Mouse (Mus musculus): ENCODE measurements around the gene Pgm2. TPM values are rescaled to one million over a fixed set of nuclear protein-coding genes. Genes with fewer than 3 reads are reported as not detected.
A peak's percentile ranks its signal among the peaks of the same experiment; 100 is the strongest.

Gene Pgm2
- polyA plus RNA-seq, 1 experiment, result 40.9 TPM

- Histone ChIP-seq H3K4me1 (ENCODE audit: control insufficient read depth, insufficient read depth, low read length) (peaks cover 2% of the 10 kb centered on the region), H3K9me3 (replicated peaks; ENCODE audit: control insufficient read depth, insufficient read depth, low read length, poor library complexity, severe bottlenecking) (no peaks in the 10 kb centered on the region), H3K9ac (ENCODE audit: low read depth, poor library complexity, severe bottlenecking) (no peak overlapping the region), H3K27me3 (ENCODE audit: control insufficient read depth, insufficient read depth, low read length, poor library complexity, severe bottlenecking) (no peaks in the 10 kb centered on the region), H3K27ac (ENCODE audit: insufficient read depth, low read length) (no peak overlapping the region), H3K36me3 (ENCODE audit: control insufficient read depth, insufficient read depth, low read length, poor library complexity, severe bottlenecking) (no peaks in the 10 kb centered on the region), H3K4me3 (ENCODE audit: low read depth, low read length) (no peak overlapping the region)
- no peak for TF ChIP-seq EP300 (IDR thresholded peaks at IDR 0.05; ENCODE audit: insufficient read depth, low read depth, low read length)
- TF ChIP-seq POLR2A (IDR thresholded peaks at IDR 0.05; ENCODE audit: insufficient read depth, low read length), result no peak
- TF ChIP-seq CTCF (IDR thresholded peaks at IDR 0.05; ENCODE audit: low read depth, low read length), result no peak
These were observed 41.2 kb downstream of the Pgm2 start for GRCm38 (mm10) chr5:64133901-64134300.

- no peaks in the 10 kb centered on the region for H3K9me3 ChIP-seq (replicated peaks; ENCODE audit: control insufficient read depth, insufficient read depth, low read length, poor library complexity, severe bottlenecking)
- no peaks in the 10 kb centered on the region for H3K27me3 ChIP-seq (ENCODE audit: control insufficient read depth, insufficient read depth, low read length, poor library complexity, severe bottlenecking)
- TF ChIP-seq CTCF (IDR thresholded peaks at IDR 0.05; ENCODE audit: low read depth, low read length) (peak; percentile 70), POLR2A (IDR thresholded peaks at IDR 0.05; ENCODE audit: insufficient read depth, low read length) (no peak), EP300 (IDR thresholded peaks at IDR 0.05; ENCODE audit: insufficient read depth, low read depth, low read length) (no peak)
These were observed 43.6 kb downstream of the Pgm2 start for GRCm38 (mm10) chr5:64136325-64136724.

GRCm38 (mm10) chr5:64140202-64140601 is 47.5 kb downstream of the Pgm2 start:
- H3K27me3 ChIP-seq (ENCODE audit: control insufficient read depth, insufficient read depth, low read length, poor library complexity, severe bottlenecking), result no peaks in the 10 kb centered on the region
- no peak overlapping the region for H3K4me3 ChIP-seq (ENCODE audit: low read depth, low read length)
- H3K27ac ChIP-seq (ENCODE audit: insufficient read depth, low read length), result no peak overlapping the region
- H3K9ac ChIP-seq (ENCODE audit: low read depth, poor library complexity, severe bottlenecking), result no peak overlapping the region
- TF ChIP-seq EP300 (IDR thresholded peaks at IDR 0.05; ENCODE audit: insufficient read depth, low read depth, low read length) (no peak), POLR2A (IDR thresholded peaks at IDR 0.05; ENCODE audit: insufficient read depth, low read length) (no peak), CTCF (IDR thresholded peaks at IDR 0.05; ENCODE audit: low read depth, low read length) (no peak)
- H3K4me1 ChIP-seq (ENCODE audit: control insufficient read depth, insufficient read depth, low read length), result no peaks in the 10 kb centered on the region
- H3K36me3 ChIP-seq (ENCODE audit: control insufficient read depth, insufficient read depth, low read length, poor library complexity, severe bottlenecking), result no peaks in the 10 kb centered on the region
- no peaks in the 10 kb centered on the region for H3K9me3 ChIP-seq (replicated peaks; ENCODE audit: control insufficient read depth, insufficient read depth, low read length, poor library complexity, severe bottlenecking)

More at GRCm38 (mm10) chr5:64136325-64136724, 43.6 kb downstream of the Pgm2 start:
- H3K4me1 ChIP-seq (ENCODE audit: control insufficient read depth, insufficient read depth, low read length), result no peaks in the 10 kb centered on the region
- no peak overlapping the region for H3K9ac ChIP-seq (ENCODE audit: low read depth, poor library complexity, severe bottlenecking)
- no peaks in the 10 kb centered on the region for H3K36me3 ChIP-seq (ENCODE audit: control insufficient read depth, insufficient read depth, low read length, poor library complexity, severe bottlenecking)
- H3K4me3 ChIP-seq (ENCODE audit: low read depth, low read length), result no peak overlapping the region
- H3K27ac ChIP-seq (ENCODE audit: insufficient read depth, low read length), result no peak overlapping the region

GRCm38 (mm10) chr5:64144315-64144714 is 51.6 kb downstream of the Pgm2 start:
- Histone ChIP-seq H3K4me1 (ENCODE audit: control insufficient read depth, insufficient read depth, low read length) (no peaks in the 10 kb centered on the region), H3K27ac (ENCODE audit: insufficient read depth, low read length) (no peak overlapping the region), H3K27me3 (ENCODE audit: control insufficient read depth, insufficient read depth, low read length, poor library complexity, severe bottlenecking) (no peaks in the 10 kb centered on the region), H3K9me3 (replicated peaks; ENCODE audit: control insufficient read depth, insufficient read depth, low read length, poor library complexity, severe bottlenecking) (no peaks in the 10 kb centered on the region), H3K4me3 (ENCODE audit: low read depth, low read length) (no peak overlapping the region), H3K9ac (ENCODE audit: low read depth, poor library complexity, severe bottlenecking) (no peak overlapping the region), H3K36me3 (ENCODE audit: control insufficient read depth, insufficient read depth, low read length, poor library complexity, severe bottlenecking) (no peaks in the 10 kb centered on the region)
- no peak for TF ChIP-seq POLR2A (IDR thresholded peaks at IDR 0.05; ENCODE audit: insufficient read depth, low read length)
- no peak for TF ChIP-seq EP300 (IDR thresholded peaks at IDR 0.05; ENCODE audit: insufficient read depth, low read depth, low read length)
- TF ChIP-seq CTCF (IDR thresholded peaks at IDR 0.05; ENCODE audit: low read depth, low read length), result no peak

GRCm38 (mm10) chr5:64146384-64147005 is 53.7 kb downstream of the Pgm2 start:
- Histone ChIP-seq H3K4me3 (ENCODE audit: low read depth, low read length) (no peak overlapping the region), H3K9ac (ENCODE audit: low read depth, poor library complexity, severe bottlenecking) (no peak overlapping the region)
- no peak for TF ChIP-seq EP300 (IDR thresholded peaks at IDR 0.05; ENCODE audit: insufficient read depth, low read depth, low read length)
- TF ChIP-seq CTCF (IDR thresholded peaks at IDR 0.05; ENCODE audit: low read depth, low read length), result no peak
- no peak for TF ChIP-seq POLR2A (IDR thresholded peaks at IDR 0.05; ENCODE audit: insufficient read depth, low read length)

More at GRCm38 (mm10) chr5:64146384-64147005, 53.7 kb downstream of the Pgm2 start:
- H3K27me3 ChIP-seq (ENCODE audit: control insufficient read depth, insufficient read depth, low read length, poor library complexity, severe bottlenecking), result no peaks in the 10 kb centered on the region
- no peaks in the 10 kb centered on the region for H3K36me3 ChIP-seq (ENCODE audit: control insufficient read depth, insufficient read depth, low read length, poor library complexity, severe bottlenecking)
- H3K9me3 ChIP-seq (replicated peaks; ENCODE audit: control insufficient read depth, insufficient read depth, low read length, poor library complexity, severe bottlenecking), result no peaks in the 10 kb centered on the region
- H3K4me1 ChIP-seq (ENCODE audit: control insufficient read depth, insufficient read depth, low read length), result no peaks in the 10 kb centered on the region
- no peak overlapping the region for H3K27ac ChIP-seq (ENCODE audit: insufficient read depth, low read length)
